Mouse (Mus musculus) adrenal gland (tissue): ENCODE data around the gene Majin.

Experiments
- intact Hi-C: fragments of 180-260 bp; cut with DNase I; formaldehyde crosslinking; loops from one replicate; pipeline ENCODE4 v1.15.1; 2025

Gene Majin

GRCm38 (mm10) chr19:6226763-6227162 is 42.6 kb downstream of the Majin start:
- intact Hi-C loops = no loop called here

GRCm38 (mm10) chr19:6227864-6228263 is 43.7 kb downstream of the Majin start:
- intact Hi-C loops = no loop called here

GRCm38 (mm10) chr19:6230411-6230810 is 46.2 kb downstream of the Majin start:
- intact Hi-C loops = no loop called here

GRCm38 (mm10) chr19:6231036-6231435 is 46.8 kb downstream of the Majin start:
- intact Hi-C loops = no loop called here

- intact Hi-C loops = no loop called here
These were observed 49.5 kb downstream of the Majin start for GRCm38 (mm10) chr19:6233647-6234046.

GRCm38 (mm10) chr19:6234337-6235083 is 50.3 kb downstream of the Majin start:
- intact Hi-C loops = no loop called here

- intact Hi-C loops = no loop called here
These were observed 51.2 kb downstream of the Majin start, which contains the start of gene Ppp2r5b for GRCm38 (mm10) chr19:6235084-6236052. TSS of gene Ppp2r5b (minus strand) at chr19:6235872.

- intact Hi-C loops = no loop called here
These were observed 51.9 kb downstream of the Majin start for GRCm38 (mm10) chr19:6236053-6236441.

GRCm38 (mm10) chr19:6236842-6237241 is 52.7 kb downstream of the Majin start:
- intact Hi-C loops = no loop called here

GRCm38 (mm10) chr19:6238740-6239139 is 54.6 kb downstream of the Majin start:
- intact Hi-C loops = no loop called here

- intact Hi-C loops = no loop called here
These were observed 55.9 kb downstream of the Majin start for GRCm38 (mm10) chr19:6240136-6240535.

GRCm38 (mm10) chr19:6240725-6241124 is 56.5 kb downstream of the Majin start:
- intact Hi-C loops = no loop called here

- intact Hi-C loops = no loop called here
These were observed 57.3 kb downstream of the Majin start, which contains the start of gene Atg2a for GRCm38 (mm10) chr19:6241274-6242107. TSS of gene Atg2a (plus strand) at chr19:6241668.

- intact Hi-C loops = no loop called here
These were observed 58.1 kb downstream of the Majin start for GRCm38 (mm10) chr19:6242281-6242680.

GRCm38 (mm10) chr19:6243226-6243625 is 59.0 kb downstream of the Majin start:
- intact Hi-C loops = no loop called here

- intact Hi-C loops = no loop called here
These were observed 61.6 kb downstream of the Majin start for GRCm38 (mm10) chr19:6245806-6246205.

GRCm38 (mm10) chr19:6247526-6248300 is 63.5 kb downstream of the Majin start:
- intact Hi-C loops = no loop called here

GRCm38 (mm10) chr19:6253021-6253420 is 68.8 kb downstream of the Majin start:
- intact Hi-C loops = no loop called here

GRCm38 (mm10) chr19:6260428-6260827 is 76.2 kb downstream of the Majin start:
- intact Hi-C loops = no loop called here

GRCm38 (mm10) chr19:6260946-6261345 is 76.8 kb downstream of the Majin start:
- intact Hi-C loops = no loop called here
